Mouse (Mus musculus) thymus, postnatal 10 days (tissue): ENCODE measurements at regions not wholly inside any gene's neighbourhood (a gene's known extent, or its start where the extent isn't known, plus 50 kb on each side); places are given as distances from the start of the nearest gene placed in this dataset.

Experiments used
- DNase-seq, 2 experiments: peaks; one replicate each; pipeline ENCODE4 v3.0.0; 2021; ENCODE audit warnings: low spot score in 2 of 2

GRCm38 (mm10) chr13:107088198-107088597 is 66.3 kb upstream of the Kif2a start:
- DNase-seq, result no peak

- DNase-seq, result no peak
These were observed 65.4 kb upstream of the Kif2a start for GRCm38 (mm10) chr13:107087355-107087754.

GRCm38 (mm10) chr13:107078085-107078484 is 56.2 kb upstream of the Kif2a start:
- DNase-seq, result no peak

- DNase-seq, result no peak
These were observed 53.0 kb upstream of the Kif2a start for GRCm38 (mm10) chr13:107074917-107075316.

- no peak for DNase-seq
These were observed 51.2 kb upstream of the Kif2a start for GRCm38 (mm10) chr13:107073039-107073620.

GRCm38 (mm10) chr13:107072345-107073038 is 50.6 kb upstream of the Kif2a start:
- no peak for DNase-seq
